Mouse (Mus musculus) cerebellum, adult 11-12 months (tissue): ENCODE results near the gene Catsperd.
A peak's percentile ranks its signal among the peaks of the same experiment; 100 is the strongest.

Experiments used
- DNase-seq: peaks from one replicate; pipeline ENCODE4 v3.0.0; 2022

The Catsperd gene

DNA sequence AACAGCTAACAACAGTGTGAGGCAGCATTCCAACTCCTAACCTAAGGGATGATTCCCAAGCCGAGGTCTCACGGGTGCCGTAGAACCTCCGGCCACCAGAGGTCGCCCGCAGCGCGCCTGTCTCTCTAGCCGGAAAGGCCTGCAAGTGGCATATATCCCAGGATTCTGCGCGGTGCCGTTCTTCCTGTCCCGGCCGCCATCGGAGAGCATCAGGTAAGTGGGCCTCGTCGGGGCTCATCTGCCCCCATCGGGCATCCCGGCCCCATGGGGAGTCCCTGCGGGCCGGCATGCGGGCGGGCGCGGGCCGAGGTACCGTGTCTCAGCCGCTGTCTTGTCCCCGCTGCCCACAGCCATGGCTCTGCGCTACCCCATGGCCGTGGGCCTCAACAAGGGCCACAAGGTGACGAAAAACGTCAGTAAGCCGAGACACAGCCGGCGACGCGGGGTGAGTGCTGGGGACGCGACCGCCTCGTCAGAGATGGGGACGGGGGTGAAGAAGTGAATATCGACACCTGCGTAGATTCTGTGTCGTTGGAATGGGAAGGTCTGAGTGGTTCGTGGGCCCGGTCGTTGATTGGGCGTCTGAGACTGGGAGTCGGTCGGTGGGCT lies 14.6 kb upstream of the Catsperd start, which contains the start of gene Rpl36:
Gene Rpl36, plus strand, starts transcription at position 181 of the 609 bp plus-strand sequence.
- DNase-seq = peak; percentile 94

DNA sequence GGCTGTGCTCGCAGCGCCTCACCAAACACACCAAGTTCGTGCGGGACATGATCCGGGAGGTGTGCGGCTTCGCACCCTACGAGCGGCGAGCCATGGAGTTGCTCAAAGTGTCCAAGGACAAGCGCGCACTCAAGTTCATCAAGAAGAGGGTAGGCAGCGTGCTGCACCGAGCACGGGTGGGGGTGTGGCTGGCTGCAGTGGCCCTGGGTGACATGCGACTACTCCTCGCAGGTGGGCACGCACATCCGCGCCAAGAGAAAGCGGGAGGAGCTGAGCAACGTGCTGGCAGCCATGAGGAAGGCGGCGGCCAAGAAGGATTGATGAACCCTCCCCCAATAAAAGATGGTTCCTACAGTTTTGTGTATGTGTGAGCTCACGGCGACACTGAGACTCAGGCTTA lies 14.1 kb upstream of the Catsperd start:
- DNase-seq = peak; percentile 67

GRCm38 (mm10) chr17:56614391-56615135 lies 13.4 kb upstream of the Catsperd start:
- peak; percentile 66 for DNase-seq

GRCm38 (mm10) chr17:56615136-56615784 lies 12.7 kb upstream of the Catsperd start:
- DNase-seq = peak; percentile 36

- DNase-seq = peak; percentile 29
These were observed 12.2 kb upstream of the Catsperd start for GRCm38 (mm10) chr17:56615792-56616191.

DNA sequence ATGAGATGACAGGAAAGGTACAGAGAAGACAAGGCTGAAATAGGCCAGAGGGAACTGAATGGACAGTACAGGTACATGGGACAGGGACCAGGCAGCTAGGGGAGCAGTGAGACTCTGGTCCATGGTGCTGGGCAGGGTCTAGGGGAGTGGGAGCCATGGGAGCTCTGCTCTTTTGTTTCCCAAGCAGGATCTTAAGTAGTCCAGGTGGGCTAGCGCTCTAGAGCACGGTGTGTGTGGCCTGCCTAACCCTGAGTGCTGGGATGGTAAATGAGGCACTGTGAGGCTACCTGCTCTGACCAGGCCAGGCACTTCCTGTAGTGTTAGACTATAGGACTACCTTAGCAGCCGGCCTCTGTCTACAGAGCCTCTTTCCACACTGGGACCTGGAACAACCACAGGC lies 11.2 kb upstream of the Catsperd start:
- peak; percentile 7 for DNase-seq

DNA sequence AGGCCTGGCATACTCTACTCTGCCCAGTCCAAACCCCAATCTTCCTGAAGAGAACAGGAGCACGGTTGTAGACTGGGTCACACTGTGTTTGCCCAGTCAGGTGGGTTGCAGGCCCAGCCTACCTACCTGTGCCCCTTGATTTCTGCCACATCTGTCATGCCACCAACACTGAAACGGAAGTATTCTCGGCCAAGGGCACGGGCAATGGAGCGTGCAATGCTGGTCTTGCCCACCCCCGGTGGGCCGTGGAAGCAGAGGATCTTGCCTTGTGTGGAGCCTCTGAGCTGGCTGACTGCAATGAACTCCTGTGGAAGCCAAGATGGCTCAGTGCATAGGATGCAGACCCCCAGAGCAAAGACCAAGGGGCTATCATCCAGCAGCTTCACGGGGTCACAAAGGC lies 10.3 kb upstream of the Catsperd start:
- peak; percentile 12 for DNase-seq

GRCm38 (mm10) chr17:56625495-56625894 lies 2.4 kb upstream of the Catsperd start:
- peak; percentile 30 for DNase-seq

GRCm38 (mm10) chr17:56626260-56626659 lies 1.7 kb upstream of the Catsperd start:
- no peak for DNase-seq

GRCm38 (mm10) chr17:56626754-56627470 lies 1.0 kb upstream of the Catsperd start, which contains the start of gene Lonp1:
Lonp1 (minus strand) TSS chr17:56626887.
- DNase-seq = peak; percentile 97

GRCm38 (mm10) chr17:56629800-56630781 lies 2.1 kb downstream of the Catsperd start:
- DNase-seq = peak; percentile 20

- no peak for DNase-seq
These were observed 3.9 kb downstream of the Catsperd start for GRCm38 (mm10) chr17:56631807-56632206.

GRCm38 (mm10) chr17:56634023-56634422 lies 6.1 kb downstream of the Catsperd start:
- DNase-seq = no peak

GRCm38 (mm10) chr17:56643237-56643636 lies 15.3 kb downstream of the Catsperd start:
- DNase-seq = no peak

- DNase-seq = no peak
These were observed 19.6 kb downstream of the Catsperd start for GRCm38 (mm10) chr17:56647546-56647945.

DNA sequence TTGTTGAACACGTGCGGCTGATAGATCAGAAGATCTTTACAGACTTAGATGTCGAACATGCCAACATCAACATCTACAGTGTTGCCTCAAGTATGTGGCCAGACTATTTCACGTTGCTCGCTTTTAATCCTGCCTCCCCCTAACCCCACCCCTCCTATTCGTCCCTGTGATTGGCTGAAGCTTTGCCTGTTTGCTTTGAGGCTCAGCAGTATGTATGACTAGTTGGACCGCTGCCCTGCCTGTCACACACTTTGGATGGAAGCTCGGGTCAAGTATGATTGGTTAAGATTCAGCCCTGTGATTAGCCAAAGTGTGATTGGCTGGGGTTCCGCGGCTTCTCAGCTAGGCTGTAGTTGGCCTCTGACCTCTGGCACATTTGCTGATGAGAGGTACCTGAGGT lies 23.9 kb downstream of the Catsperd start:
- DNase-seq = no peak

DNA sequence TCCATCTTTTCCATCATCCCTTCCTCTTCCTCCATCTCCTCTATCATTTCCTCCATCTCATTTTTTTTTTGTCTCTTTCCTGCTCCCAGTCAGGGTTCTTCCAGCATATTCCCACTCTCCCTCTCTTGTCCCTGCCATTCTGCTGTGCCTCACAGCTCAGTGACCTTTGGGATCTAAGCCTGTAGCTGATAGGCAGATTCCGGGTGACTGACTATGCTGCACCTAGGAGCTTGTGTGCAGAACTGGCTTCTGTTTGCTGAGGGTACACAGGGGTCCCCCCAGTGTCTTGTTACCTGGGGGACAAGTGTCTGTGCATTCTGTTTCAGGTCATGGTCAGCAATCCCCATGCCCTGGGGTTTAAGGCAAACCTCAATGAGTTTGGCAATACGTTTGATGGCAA lies 26.8 kb downstream of the Catsperd start:
- DNase-seq = no peak

- DNase-seq = no peak
These were observed 27.4 kb downstream of the Catsperd start for GRCm38 (mm10) chr17:56655311-56655710.

- no peak for DNase-seq
These were observed 28.2 kb downstream of the Catsperd start for GRCm38 (mm10) chr17:56656171-56656570.

- no peak for DNase-seq
These were observed 35.7 kb downstream of the Catsperd start for GRCm38 (mm10) chr17:56663659-56664058.

DNA sequence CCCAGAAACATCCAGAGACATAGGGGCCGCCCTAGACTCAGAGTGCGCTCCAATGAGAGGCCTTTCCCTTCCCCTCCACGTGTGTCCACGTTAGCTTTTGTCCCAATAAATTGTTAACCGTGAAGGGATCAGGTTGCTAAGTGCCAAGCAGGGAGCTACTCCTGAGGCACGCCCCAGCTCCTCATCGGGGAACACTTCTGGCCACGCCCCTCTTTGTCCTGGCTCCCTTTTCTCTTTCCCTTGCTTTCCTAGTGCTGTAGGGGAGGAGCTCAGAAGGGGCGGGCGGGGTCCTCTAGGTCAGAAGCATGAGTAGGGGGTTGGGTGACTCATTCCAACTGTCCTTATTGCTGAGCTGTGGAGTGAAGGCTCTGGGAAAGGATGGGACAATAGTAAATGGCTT lies 36.4 kb downstream of the Catsperd start:
- DNase-seq = no peak

- DNase-seq = no peak
These were observed 38.4 kb downstream of the Catsperd start for GRCm38 (mm10) chr17:56666384-56666783.
